Mouse (Mus musculus) right cerebral cortex, postnatal 36 days (tissue): Measurements from ENCODE around the gene Gtf2h3.
A peak's percentile ranks its signal among the peaks of the same experiment; 100 is the strongest.
"Not testable (repeated sequence)": the region's sequence is repeated elsewhere in the genome, so short reads cannot be mapped to it uniquely, and the experiment has no call there.

ENCODE experiments used
- DNase-seq, 2 experiments: peaks; one replicate each; pipeline ENCODE4 v3.0.0; 2022; ENCODE audit warnings: low spot score in 2 of 2, mixed read lengths in 1 of 2

Gene Gtf2h3

DNA sequence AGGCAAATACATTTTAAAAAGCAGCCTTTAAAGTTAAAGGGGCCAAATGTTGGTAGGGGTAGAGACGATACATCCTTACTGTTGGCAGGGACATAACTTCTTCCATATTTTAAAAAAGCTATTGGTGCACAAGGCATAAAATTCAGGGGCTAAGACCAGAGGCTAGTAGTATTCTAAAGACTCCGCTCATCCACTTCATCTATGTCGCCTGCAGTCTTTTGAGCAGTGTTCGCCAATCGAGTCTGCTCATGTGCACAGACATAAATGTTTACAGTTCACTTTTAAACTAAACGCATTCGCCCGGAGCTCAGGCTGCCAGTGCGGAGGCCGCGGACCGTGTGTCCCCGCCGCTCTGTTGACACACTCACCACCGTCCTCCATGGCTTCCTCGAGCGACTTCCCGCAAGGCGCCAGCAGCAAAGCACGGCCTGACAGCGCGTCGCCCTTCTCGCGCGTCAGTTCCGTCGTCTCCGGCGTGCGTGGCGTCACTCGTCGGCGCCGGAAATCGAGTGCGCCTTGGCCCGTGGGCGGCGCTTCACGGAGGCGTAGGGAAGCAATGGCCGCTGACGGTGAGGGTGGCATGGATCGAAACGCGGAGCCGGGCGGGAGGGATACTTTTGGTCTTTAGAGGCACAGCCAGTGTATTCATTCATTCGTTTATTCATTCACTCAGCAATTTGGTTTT is at the start of gene Gtf2h3, which contains the start of gene Eif2b1:
Gtf2h3 (plus strand) TSS at position 508 of the 685 bp plus-strand sequence.
Eif2b1 (minus strand) TSS at position 499 of the 685 bp plus-strand sequence.
- peak; percentile 90 to 91 for DNase-seq

DNA sequence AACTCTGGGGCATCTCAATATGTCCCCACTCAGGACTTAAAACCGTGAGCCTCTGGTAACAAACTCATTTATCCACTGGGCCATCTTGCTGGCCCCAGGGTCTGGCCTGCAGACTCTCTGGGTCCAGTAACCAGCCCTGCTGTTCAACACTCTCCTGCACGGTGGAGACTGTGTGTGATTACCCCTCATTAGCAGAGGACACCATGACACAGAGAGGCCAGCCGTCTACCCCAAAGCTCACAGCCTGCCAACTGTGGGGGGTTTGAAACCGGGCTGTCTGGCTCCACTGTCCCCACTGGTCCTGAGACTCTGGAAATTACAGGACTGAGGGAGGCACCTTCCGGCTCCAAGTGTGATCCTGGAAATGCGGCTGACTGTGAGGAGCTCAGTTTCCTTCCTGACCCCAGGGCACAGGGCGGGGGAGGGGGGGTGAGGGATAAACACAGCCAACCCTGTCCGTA is 49.7 kb upstream of the Gtf2h3 start:
- no peak for DNase-seq

DNA sequence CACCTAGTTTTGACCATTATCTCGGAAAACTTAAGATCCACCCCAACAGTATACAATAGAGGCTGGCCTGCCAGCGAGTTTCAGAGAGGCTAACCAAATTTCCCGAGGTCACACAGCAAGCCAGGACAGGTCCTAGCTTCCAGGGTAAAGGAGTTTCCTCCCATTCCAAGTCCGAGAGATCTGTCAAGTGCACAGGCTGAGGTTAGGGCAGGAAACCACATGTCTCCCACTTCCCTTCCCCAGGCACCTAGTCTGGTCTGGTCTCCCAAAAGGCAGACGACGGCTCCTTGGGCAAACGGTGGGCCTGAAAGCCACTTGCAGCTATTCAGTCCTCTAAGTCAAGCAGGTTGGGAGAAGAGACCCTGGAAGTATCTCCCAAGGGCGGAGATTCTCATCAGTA is 49.2 kb upstream of the Gtf2h3 start:
- DNase-seq, result no peak

DNA sequence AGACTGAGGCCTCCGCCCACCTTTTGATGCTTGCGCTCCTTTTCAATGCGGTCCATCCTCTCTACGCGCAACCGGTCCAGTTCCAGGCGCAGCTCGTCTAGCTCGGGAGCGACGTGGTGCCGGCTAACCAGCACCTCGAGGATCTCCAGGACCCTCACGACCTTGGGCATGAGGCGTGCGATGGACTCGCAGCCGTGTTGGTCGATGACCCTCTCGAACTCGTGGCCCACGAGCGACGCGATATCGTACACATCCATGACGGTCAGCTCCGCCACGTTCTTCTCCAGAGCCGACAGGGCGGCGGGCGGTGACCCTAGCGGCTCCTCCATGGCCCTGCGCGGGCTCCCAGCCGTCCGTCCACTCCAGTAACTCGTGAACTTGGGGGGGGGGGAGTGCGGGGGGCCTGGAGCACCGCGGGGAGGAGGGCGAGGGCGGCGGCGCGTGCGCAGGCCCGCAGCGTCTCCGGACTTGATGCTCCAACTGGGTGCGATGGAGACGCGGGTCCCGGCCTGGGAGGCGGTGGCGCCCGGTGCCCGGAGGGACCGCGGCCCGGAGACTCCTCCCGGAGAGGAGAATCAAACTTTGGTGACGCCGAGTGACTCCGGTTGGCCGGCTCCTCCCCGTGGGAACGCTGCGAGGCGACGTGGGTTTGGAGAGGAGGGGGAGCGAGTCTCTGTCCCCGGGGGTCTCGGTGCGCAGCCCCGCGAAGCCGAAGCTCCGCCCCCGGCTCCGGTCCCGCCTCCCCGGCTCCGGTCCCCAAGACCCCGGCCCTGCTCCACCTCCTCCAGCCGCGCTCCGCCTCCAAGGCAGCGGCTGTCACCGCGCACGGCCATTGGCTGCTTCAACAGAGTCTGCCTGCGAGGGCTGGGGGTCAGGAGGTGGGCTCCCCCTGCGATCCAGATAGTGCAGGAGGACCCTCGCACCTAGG is 48.0 kb upstream of the Gtf2h3 start, which contains the start of gene Rilpl1:
Rilpl1 (minus strand) TSS at position 737 of the 928 bp plus-strand sequence.
- DNase-seq, result peak; percentile 66 to 76

DNA sequence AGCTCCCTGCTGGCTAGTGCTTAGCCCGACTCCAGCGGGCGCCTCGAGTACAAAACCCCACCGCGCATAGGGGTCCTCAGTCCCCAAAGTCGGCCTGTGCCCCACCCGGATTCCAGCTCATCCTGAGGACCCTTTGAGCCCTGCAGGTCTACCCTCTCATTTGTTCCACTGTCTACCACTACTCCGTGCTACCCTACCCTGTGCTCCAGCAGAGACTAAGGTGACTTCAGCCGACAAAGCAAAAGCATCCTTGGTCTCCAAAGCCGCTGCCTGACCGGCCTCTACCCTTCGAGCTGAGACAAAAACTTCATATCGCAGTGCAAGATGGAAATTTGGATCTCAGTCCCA is 47.4 kb upstream of the Gtf2h3 start:
- DNase-seq, result no peak

DNA sequence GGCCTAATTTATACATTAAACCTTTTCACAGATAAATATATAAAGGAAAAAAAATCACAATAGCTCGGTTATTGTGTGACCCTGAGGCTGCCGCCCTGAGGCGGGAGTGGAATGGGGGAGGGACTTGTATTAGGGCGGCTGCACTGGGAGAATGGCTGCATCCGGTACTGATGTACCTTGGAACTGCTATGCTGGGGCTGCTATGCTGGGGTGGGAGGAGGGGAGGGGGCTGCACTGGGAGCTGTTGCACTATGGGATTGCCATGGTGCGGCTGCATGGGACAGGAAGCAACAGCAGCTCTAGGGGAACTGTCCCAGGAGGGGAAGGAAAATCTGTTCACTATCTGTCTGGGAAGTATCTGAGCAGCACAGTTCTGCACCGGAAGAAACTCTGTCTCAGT is 46.5 kb upstream of the Gtf2h3 start:
- no peak for DNase-seq

DNA sequence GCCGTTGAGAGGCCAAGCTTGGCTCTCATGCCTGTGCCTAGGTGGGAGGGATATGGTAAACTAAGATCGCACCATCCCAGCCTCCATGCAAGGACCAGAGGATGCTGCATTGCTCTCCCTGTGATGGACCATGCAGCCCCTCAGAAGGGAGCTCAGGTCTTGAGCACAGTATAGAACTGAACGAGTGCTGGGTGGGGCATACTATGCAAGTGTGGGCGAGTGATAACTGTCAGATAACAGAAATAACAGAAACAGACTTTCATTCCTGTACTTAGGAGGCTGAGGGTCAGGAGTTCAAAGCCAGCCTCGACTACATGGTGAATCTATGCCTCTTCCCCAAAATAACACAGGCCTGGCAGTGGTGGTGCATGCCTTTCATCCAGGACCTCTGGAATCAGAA is 43.9 kb upstream of the Gtf2h3 start:
- DNase-seq, result no peak

DNA sequence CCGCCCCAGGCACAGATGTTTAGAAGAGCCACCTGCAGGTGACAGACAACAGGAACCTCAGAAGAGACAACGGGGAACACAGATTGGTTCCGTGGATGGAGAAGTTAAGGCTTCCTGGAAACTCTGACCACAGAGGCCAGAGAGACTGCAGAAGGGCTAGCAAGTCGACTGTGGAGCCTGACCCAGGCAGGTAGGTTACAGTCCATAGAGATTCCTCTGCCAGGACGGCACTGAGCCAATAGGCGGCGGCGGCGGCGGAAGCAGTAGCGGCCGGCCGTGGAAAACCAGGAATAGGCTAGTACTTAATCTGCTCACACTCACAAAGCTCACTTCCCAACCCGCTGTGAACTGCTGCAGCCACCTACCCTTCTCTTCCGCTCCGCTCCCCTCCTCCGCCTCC is 42.2 kb upstream of the Gtf2h3 start:
- DNase-seq, result peak in 1 of 2 experiments; percentile 22

DNA sequence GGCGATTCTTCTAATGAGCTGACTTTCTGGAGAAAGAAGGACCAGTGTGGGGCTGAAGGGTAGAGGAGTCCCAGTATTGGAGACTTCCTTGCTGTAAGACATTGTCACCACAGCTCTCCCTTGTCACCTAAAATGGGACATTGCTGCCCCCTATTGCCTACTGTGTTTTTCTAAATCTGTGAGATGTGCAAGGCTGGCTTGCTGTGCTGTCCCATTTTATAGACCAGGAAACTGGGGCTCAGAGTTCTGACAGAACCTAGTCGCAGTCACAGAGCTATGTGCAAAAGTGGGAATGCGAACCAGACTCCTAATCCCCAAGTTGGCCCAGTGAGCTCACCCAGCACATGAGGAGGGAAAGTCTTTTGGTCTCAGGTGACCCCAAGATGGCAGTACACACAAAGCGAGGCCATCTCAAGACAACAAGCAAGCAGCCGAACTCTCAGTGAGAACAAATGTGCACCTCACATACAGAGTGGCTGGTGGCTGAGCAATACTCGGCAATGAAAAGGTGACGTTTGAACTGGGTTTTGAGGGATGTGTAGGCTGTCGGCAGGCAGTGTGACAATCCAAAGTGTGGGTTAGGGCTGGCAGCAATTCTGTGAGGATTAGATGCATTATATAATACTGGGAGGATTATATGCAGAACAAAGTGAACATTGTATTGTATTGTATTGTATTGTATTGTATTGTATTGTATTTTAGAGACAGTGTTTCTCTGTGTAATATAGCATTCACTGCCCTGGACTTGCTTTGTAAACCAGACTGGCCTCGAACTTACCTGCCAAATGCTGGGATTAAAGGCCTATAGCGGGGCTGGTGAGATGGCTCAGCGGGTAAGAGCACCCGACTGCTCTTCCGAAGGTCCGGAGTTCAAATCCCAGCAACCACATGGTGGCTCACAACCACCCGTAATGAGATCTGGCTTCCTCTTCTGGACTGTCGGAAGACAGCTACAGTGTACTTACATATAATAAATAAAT is 39.8 kb upstream of the Gtf2h3 start:
- DNase-seq, result peak; percentile 49 to 50

DNA sequence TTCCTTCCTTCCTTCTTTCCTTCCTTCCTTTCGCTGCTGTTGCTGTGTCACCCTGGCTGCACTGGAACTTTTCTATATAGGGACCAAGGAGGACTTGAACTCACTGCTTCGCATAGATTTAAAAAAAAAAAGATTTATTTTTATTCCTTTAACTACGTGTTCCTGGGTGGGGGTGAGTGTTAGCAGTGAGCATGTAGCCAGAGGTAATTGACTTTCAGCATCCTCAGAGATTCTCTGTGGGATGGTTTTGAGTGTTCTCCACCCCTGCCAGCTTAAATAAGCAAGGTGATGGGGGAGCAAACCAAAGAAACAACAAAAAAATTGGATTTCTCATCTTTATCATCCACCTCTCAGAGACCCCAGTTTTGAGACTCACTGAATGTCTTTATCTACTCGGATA is 39.0 kb upstream of the Gtf2h3 start:
- no peak for DNase-seq

DNA sequence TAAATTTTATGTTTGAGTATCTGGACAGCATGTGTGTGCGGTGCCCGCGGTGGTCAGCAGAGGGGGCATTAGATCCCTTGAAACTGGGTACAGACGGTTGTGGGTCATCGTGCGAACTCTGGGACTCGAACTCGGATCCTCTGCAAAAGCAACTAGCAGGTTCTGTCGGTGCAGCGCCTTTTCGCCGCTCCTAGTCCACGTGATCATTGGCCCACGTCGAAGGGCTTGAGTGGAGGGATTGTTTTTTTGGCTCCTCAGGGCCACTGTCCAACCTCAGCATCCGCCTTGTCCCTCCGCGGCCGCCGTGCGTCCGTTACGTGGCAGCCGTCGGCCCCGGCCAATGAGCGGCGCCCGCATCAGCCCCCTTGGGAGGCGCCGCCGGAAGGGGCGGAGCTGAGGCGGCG is 38.6 kb upstream of the Gtf2h3 start, which contains the start of gene Tmed2:
Tmed2 (plus strand) TSS at position 313 of the 404 bp plus-strand sequence.
- DNase-seq, result peak; percentile 97

DNA sequence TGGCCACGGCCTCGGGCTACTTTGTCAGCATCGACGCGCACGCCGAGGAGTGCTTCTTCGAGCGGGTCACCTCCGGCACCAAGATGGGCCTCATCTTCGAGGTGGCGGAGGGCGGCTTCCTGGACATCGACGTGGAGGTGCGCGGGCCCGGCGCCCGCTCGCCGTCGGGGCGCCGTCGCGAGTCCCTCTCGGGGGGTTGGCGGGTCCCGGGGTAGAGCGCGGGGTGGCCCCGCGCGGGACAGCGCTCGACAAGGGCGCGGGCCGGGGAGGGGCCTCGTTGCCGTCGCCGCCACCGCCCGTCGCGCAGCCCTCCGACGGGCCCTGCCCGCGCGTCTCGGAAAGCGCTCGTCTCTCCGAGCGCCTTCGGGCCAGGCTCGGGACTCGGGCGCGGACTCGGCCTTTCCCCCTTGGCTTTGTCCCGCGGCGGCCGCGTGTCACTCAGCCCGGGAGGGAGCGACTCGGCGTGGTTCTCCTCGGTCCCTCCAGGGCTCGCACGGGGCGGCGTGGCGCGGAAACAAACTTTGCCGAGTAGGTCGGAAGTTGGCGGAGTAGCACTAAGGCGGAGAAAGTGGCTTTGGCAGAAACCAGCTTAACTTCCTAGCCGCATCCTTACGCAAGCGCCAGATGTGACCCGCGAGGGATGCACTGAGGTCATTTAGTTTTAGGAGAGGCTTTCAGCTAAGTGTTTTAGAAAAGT is 37.9 kb upstream of the Gtf2h3 start:
- no peak for DNase-seq

DNA sequence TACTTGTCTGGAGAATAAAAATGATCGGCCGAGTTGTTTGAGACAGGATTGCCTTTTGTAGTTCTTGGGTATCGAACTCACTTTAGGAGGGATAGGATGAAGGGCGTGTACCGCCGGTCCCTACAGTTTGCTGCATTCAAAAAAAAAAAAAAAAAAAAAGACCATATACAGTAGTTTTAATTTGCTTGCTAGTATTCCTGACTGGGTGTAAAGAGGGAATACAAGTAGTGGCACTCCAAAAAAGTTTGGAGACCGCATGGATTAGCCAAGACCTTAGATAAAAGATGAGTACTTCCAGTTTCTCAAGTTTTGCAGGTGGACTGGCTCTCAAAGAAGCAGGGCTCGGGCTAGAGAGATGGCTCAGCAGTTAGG is 37.4 kb upstream of the Gtf2h3 start:
- DNase-seq, result no peak

DNA sequence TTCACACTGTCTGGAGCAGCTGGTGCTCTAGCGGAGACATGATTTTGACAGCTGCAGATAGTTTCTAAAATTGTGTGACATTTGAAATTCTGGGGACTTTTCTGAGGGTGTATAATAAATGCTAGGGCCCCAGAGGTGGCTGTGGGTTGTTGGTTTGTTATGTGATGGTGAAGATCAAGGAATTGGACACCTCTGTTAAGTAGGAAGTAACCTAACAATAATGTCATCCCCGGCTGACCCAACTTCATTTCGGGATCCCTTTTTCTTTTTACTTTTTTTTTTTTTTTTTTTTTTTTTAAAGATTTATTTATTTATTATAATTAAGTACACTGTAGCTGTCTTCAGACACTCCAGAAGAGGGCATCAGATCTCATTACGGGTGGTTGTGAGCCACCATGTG is 28.2 kb upstream of the Gtf2h3 start:
- not testable (repeated sequence) for DNase-seq

DNA sequence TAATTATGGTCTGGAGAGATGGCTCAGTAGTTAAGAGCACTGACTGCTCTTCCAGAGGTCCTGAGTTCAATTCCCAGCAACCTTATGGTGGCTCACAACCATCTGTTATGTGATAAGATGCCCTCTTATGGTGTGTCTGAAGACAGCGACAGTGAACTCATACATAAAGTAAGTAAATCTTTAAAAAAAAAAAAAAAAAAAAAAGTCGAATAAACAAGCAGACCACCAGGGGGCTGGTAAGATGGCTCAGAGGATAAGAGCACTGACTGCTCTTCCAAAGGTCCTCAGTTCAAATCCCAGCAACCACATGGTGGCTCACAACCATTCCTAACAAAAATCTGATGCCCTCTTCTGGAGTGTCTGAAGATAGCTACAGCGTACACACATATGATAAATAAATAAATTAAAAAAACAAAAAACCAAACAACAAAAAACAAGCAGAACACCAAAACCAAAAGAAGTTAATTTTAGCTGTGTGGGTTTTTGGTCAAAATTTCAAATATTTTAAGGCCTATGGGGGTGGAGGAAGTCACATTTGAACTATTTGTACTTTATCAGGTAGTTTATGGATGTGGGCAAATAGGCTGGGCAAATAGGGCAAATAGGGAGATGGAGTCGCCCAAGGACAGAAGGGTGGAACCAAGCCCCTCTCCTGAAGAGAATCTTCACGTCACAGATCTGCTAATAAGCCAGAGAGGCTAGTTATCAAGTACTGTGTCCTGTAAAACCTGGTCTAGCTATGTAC is 27.4 kb upstream of the Gtf2h3 start:
- DNase-seq, result not testable (repeated sequence)

DNA sequence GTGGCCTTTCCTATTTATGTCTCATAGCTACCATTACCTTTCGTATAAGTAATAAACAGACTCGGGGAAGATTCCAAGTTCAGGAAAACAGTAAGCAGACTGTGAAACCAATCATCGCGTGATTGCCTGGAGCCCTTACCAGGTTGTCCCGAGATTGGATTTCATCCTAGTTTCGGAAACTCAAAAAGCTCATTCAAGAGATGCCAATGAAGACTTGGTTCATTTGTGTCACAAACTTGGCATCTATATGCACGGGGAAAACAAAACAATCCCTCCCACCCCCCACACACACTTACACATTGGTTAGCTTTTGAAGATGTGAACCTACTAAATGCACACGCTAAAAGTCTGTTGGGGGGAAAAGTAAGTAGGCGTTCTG is 26.9 kb upstream of the Gtf2h3 start:
- DNase-seq, result no peak

DNA sequence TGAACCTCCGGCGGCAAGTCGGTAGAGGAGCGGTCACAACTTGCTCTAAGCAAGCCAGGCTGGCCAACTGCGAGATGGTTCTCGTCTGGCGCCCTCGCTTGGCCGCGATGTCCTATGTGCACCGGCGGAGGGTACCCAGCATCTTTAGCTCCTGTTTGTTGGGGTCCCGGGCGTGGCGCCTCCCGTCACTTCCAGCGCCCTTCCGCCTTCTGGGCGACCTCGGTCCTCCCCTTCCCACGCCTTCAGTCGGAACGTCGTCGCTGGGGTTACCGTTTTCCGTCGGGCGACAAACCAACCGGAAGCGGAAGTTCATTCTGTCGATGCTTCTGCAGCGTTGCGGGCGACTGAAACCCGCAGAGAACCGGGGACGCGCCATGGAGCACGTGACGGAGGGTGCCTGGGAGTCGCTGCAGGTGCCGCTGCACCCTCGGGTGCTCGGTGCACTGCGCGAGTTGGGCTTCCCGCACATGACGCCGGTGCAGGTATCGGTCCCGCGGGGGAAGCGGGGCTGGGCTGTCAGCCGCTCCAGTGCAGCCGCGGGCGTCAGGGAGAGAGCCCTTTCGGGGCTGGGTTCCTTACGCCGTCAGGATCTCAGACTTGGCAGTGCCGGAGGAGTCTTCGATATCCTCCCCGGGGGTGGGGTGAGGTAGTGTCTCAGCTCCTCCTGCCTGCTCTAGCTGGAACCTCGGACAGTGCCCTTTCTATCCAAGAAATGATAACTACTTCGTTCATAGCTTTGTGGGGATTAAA is 26.2 kb upstream of the Gtf2h3 start, which contains the start of gene Ddx55:
Ddx55 (plus strand) TSS at position 307 of the 750 bp plus-strand sequence.
- peak; percentile 84 to 88 for DNase-seq

DNA sequence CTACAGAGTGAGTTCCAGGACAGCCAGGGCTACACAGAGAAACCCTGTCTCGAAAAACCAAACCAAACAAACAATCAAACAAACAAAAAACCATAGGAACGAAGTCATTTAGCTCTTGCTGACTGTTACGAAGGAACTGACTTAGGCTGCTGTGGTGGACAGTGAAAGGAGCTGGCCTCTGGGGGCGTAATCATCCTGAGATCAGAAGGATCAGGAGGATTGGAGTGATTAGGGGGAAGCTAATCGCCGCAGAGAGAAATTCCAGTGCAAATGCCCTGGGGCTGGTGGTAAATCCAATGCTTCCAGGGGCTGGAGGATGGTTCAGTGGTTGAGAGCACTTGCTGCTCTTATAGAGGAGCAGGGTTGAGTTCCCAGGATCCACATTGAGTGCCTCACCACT is 25.3 kb upstream of the Gtf2h3 start:
- DNase-seq, result no peak

DNA sequence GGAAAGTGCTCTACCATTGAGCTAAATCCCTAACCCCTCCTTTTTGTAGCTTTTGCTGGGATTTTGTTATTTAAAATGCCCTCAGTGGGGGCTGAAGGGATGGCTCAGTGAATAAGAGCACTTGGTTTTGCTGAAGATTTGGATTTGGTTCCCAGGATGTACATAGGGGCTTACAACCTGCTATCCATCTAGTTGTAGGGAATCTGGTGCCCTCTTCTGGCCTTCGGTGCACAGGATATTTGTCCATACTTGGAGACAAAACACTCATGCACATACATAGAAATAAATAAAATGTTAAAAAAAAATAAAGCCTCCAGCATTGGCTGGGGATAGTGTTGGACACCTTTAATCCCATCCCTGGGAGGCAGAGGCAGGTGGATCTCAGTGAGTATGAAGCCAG is 23.8 kb upstream of the Gtf2h3 start:
- no peak for DNase-seq
